Mouse (Mus musculus) T-helper 17 cell (primary cell): ENCODE measurements around the gene Pdia2.

Source experiments
- in situ Hi-C, 2 experiments: fragments of 300-600 bp; cut with MboI, MseI; formaldehyde crosslinking; loops; 1 replicate in 1 of 2; 2 replicates in 1 of 2; pipeline ENCODE4 v1.15.1; 2025; ENCODE audit warnings: high pct_unique_total_duplicates in 2 of 2

Pdia2 gene

DNA sequence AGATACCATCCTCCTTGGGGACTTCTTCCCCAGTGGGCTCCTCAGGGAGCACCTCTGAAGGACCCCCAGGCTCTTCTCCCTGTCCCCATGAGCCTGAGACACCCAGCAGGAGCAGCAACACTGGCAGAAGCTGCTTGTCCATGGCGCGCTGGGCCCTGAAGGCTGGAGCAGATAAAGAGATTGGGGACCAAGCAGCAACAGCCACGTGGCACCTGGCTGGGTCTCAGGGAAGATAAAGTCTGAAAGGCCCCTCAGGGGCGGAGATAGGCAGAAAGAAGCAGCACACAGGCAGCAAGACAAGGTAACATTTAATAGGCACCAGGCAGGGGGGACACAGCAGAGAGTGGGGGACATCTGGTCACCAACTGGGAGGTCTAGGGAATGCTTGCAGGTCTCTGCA, at the start of gene Pdia2:
TSS of gene Pdia2 (minus strand) at position 196 of the 400 bp plus-strand sequence.
- in situ Hi-C loops, result loop anchor here in 1 of 2 experiments (10.0 kb wide), 1 partner anchor 416 kb away; no protein-coding TSS in a partner anchor

GRCm38 (mm10) chr17:26244101-26244841, 45.4 kb upstream of the Pdia2 start, which contains the start of gene Fam234a:
Gene Fam234a (minus strand): TSS chr17:26244242.
- in situ Hi-C loops, result no loop called here

- in situ Hi-C loops, result no loop called here
Observed at GRCm38 (mm10) chr17:26243471-26244100, 44.7 kb upstream of the Pdia2 start.

GRCm38 (mm10) chr17:26240990-26241389, 42.1 kb upstream of the Pdia2 start:
- in situ Hi-C loops, result no loop called here

GRCm38 (mm10) chr17:26240120-26240790, 41.4 kb upstream of the Pdia2 start:
- in situ Hi-C loops, result no loop called here

- in situ Hi-C loops, result no loop called here
Observed at GRCm38 (mm10) chr17:26239551-26239950, 40.7 kb upstream of the Pdia2 start.

- in situ Hi-C loops, result no loop called here
Observed at GRCm38 (mm10) chr17:26237667-26238066, 38.8 kb upstream of the Pdia2 start.

DNA sequence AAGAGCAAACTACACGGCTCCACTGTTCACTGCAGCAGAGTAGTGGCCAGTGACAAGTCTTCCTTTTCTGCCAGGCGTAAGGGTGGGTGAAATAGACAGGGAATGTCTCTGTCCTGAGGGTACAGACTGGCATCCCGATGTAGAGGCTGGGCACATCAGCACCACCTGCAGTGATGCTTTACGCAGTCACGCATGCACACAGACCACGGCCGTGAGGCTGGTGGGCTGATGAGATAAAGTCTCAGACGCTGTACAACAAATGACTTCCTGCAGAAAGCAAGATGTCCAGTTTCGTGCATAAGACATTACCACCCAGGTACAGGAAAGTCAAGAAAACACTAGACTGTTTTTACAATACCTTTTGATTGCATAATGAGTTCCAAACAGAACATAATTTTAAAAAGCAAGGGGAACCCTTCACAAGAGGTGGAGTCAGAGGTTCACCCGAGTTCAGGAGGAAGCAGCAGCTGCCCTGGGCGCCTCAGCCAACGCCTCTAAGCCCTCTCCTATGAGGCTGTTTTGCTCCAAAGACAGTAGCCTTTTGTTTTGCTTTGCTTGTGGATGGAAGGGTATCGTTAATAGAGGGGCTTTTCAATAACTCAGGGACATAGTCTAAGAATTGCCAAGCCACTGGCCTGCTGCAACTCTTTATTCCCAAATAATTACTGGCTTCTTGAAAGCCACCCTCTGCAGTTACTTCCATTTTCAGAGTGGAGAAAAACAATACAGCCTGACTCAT, 36.4 kb upstream of the Pdia2 start:
- in situ Hi-C loops, result no loop called here

DNA sequence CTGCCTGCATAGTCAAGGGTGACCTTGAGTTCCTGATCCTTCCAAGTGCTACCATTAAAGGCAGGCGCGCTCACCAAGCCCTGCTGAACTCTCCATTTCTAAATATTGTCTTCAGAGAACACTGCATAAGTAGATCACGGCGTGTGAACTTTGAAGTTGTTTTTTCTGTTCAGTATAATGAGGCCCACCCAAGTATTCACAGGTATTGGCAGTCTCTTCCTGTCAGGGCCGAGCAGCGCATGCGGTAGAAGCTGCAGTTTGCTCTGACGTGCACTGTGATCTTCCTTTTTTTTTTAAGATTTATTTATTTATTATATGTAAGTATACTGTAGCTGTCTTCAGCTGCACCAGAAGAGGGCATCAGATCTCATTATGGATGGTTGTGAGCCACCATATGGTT, 35.5 kb upstream of the Pdia2 start:
- in situ Hi-C loops, result no loop called here

- in situ Hi-C loops, result no loop called here
Observed at GRCm38 (mm10) chr17:26232863-26233262, 34.0 kb upstream of the Pdia2 start.

DNA sequence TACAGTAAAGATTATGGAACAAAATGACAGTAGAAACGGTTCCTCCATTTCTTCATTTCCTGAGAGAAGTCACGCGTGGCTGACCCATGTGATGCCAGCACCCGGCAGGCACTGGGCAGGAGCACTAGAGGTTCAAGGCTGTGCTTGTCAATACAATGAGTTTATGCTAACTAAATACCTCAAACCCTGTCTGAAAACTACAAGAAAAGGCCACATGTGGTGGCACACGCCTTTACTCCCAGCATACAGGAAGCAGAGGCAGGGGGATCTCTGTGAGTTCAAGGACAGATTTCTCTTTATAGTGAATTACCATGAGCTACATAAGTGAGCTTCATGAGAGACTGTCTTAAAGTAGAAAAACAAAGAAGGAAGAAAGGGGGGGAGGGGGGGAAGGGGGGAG, 32.3 kb upstream of the Pdia2 start:
- in situ Hi-C loops, result no loop called here

- in situ Hi-C loops, result no loop called here
Observed at GRCm38 (mm10) chr17:26229776-26230175, 30.9 kb upstream of the Pdia2 start.

DNA sequence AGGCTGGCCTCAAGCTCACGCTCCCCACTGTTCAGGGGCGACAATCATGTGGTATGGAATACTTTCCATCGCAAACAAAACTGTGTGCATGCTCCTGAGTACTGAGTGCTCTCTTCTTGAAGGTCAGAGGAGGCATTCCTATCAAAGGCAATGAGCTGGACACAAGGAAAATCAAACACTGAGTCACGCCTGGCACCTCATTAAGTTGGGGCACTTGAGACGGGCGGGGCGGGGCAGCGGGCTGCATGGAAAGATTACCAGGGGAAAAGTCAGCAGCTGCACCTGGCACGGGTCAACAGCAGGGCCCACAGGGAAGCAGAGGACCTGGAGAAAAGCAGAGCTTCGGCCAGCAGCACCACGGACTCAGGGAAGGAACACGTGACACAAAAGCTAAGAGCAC, 26.3 kb upstream of the Pdia2 start:
- in situ Hi-C loops, result no loop called here

DNA sequence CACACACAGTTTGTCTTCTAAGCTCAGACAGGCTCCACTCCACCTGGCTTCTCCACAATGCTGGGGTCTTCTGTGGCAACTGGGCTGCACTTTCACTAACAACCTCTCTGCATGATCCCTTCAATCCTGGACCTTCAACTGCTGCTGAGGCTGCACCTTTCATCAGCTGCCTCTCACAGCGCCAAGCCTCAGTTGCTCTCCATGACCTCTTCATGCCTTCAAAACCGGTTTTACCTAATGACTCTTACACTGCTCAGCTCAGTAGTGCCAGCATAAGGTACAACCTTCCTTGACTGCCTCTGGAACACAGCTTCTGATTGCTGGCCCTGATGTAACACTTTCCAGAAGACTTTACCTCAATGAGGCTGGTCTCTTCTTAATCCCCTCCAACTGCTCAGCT, 22.6 kb upstream of the Pdia2 start:
- in situ Hi-C loops, result no loop called here

GRCm38 (mm10) chr17:26212681-26213080, 13.8 kb upstream of the Pdia2 start:
- in situ Hi-C loops, result no loop called here

DNA sequence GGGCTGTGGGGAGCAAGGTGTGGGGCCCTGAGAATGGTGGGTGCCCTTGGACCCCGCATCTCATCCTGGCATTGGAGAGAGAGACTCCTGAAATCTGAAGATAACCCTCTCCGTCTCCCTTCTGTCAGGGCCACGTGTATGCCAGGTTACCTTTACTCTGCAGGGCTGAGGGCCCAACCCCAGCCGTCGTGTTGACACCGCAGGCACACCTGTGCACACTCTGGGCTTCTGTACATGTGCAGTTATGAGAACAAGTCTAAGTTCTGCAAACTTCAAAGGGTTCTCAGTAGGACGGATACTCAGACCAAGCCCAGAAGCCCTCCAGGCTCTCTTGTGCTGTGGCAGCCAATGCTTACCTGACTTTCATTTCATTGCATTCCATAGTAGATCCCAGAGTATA, 13.4 kb upstream of the Pdia2 start:
- in situ Hi-C loops, result no loop called here

GRCm38 (mm10) chr17:26207686-26208085, 8.8 kb upstream of the Pdia2 start, which contains the start of gene Arhgdig:
Gene Arhgdig (minus strand): TSS chr17:26207786.
- in situ Hi-C loops, result no loop called here

DNA sequence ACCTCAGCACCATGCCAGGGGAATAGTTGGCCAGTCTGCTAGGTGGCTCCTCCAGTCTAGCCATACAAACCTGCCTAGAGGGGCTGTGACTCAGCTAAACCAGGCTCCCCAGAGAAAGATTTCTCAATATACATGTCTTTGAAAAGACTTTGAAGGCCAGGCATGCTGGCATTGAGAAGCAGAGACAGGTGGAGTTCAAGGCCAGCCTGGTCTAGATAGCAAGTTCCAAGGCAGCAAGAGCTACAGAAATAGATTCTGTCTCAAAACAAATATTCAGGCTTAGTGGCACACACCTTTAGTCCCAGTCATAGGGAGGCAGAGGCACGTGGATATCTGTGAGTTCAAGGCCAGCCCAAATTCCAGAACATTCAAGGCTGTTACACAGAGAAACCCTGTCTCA, 7.5 kb upstream of the Pdia2 start:
- in situ Hi-C loops, result no loop called here

DNA sequence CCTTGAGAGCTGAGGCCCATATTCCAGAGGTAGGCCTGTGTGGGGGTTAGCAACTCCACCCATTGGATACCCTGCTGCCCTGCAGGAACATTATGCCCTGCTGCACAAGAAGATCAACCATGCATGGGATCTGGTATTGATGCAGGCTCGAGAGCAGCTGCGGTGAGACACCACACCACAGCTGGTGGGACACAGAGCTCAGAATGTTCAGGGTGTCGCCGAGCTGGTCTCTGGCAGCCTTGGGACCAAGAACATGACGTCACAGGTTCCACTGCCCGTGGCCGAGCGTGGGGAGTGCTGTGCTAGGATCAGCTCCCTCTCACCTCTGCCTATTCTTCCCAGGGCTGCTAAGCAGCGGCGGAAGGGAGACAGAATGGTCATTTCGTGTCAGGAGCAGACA, 5.9 kb upstream of the Pdia2 start:
- in situ Hi-C loops, result no loop called here

GRCm38 (mm10) chr17:26203321-26203811, 4.5 kb upstream of the Pdia2 start:
- in situ Hi-C loops, result no loop called here

- in situ Hi-C loops, result no loop called here
Observed at GRCm38 (mm10) chr17:26202737-26203136, 3.9 kb upstream of the Pdia2 start, which contains the start of gene Rgs11. Gene Rgs11 (plus strand): TSS chr17:26202951.

DNA sequence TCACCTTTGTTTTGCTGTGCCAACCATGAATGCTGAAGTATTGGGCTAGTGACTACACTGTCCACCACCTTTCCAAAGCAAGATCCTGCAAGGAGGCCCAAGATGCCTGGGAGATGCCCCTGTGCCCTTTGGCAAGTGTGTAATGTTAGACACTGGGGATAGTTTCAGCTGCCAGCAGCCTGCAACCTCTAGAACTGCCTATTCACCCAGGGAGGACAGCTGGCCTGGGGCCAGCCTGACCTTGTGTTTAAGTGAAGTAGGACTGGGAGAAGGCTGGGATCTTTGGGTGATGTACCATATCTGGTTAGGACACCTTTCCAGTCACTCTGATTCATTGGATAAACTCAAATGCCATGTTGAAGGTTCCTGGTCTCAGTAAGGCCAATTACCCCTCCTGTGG, 3.1 kb upstream of the Pdia2 start:
- in situ Hi-C loops, result no loop called here
